Mouse (Mus musculus) myocyte (in vitro differentiated cells): ENCODE measurements around the gene Nacc1.

Experiments used
- E2F4 ChIP-seq: IDR thresholded peaks from one replicate; pipeline ENCODE4 v1.6.1; 2011; ENCODE audit warnings: mild to moderate bottlenecking, control low read depth, moderate library complexity; ENCODE audit not compliant: insufficient read depth
- MYOD1 ChIP-seq, 3 experiments: IDR thresholded peaks; one replicate each; pipeline ENCODE4 v1.6.1; 2011; ENCODE audit warnings: control low read depth in 2 of 3, low read depth in 2 of 3, mild to moderate bottlenecking in 2 of 3, moderate library complexity in 1 of 3; ENCODE audit not compliant: insufficient read length in 2 of 3, control insufficient read depth in 1 of 3
- MYOG ChIP-seq, 3 experiments: IDR thresholded peaks; one replicate each; pipeline ENCODE4 v1.6.1; 2011; ENCODE audit warnings: control low read depth in 2 of 3, low read depth in 2 of 3, mild to moderate bottlenecking in 2 of 3; ENCODE audit not compliant: insufficient read length in 2 of 3, control insufficient read depth in 1 of 3, insufficient read depth in 1 of 3
- POLR2A ChIP-seq: IDR thresholded peaks from one replicate; pipeline ENCODE4 v1.6.1; 2011; ENCODE audit warnings: low read depth, mild to moderate bottlenecking, control low read depth, moderate library complexity; ENCODE audit not compliant: insufficient read length
- TCF12 ChIP-seq: IDR thresholded peaks from one replicate; pipeline ENCODE4 v1.6.1; 2011; ENCODE audit warnings: mild to moderate bottlenecking, control low read depth; ENCODE audit not compliant: poor library complexity, insufficient read depth, severe bottlenecking
- USF1 ChIP-seq: IDR thresholded peaks from one replicate; pipeline ENCODE4 v1.6.1; 2011; ENCODE audit warnings: low read depth, mild to moderate bottlenecking, control low read depth, moderate library complexity

GRCm38 (mm10) chr8:84681476-84681875, 6.2 kb downstream of the Nacc1 start:
- TF ChIP-seq TCF12 (no peak), POLR2A (no peak), USF1 (no peak), MYOD1 (IDR thresholded peaks at IDR 0.05; ENCODE audit: control insufficient read depth in 1 of 3, insufficient read length in 2 of 3, low read depth in 2 of 3) (no peak), E2F4 (no peak), MYOG (IDR thresholded peaks at IDR 0.05; ENCODE audit: control insufficient read depth in 1 of 3, insufficient read depth in 1 of 3, insufficient read length in 2 of 3, low read depth in 2 of 3) (no peak)
